In the genomic region with DNA sequence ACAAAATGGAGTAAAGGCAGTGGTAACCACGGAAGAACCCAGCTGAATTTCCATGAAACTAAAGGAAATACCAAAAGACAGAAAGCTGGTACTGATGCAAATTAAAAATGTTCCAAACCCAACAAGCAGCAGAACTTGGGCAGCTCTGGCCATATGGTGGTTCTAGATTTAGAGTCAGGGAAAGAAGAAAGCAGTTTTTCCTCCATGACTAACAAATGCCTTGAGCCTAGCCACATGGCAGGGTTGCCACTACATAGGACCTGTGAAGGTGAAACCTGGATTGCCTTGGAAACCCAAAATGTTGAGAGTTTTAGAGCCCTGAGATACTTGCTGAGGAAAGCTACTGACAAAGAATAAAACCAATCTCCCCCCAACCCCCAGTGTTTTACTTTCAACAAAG, we compare ENCODE assay signal across 19 mouse cellular contexts.
A peak's percentile ranks its signal among the peaks of the same experiment; 100 is the strongest.
DNase-seq lines count a peak whose midpoint lies in the region.
"Had no signal": no experiment of that assay in that cellular context is flagged by ENCODE, and none has a peak within 500 bp of the region (broad histone marks: within the 10 kb centered on the region; RNA-seq: fewer than 3 reads in every experiment).

No protein-coding gene starts in this region.

- intact Hi-C loops in left cerebral cortex, postnatal 14 days (cut with DNase I), result no loop called here

- DNase-seq in frontal cortex, postnatal 36 days (ENCODE audit: low spot score in 2 of 2), result peak; percentile 2 to 15
- no peak for DNase-seq in frontal cortex, postnatal 25 days (ENCODE audit: low spot score in 2 of 2)
- DNase-seq in left cerebral cortex, adult 11 months (ENCODE audit: low spot score), result peak; percentile 1
- no peak for DNase-seq in left cerebral cortex, postnatal 14 days (ENCODE audit: low spot score in 2 of 2)
- DNase-seq in right cerebral cortex, postnatal 10 days (ENCODE audit: low spot score in 2 of 2), result peak; percentile 12 to 17
- DNase-seq in right cerebral cortex, postnatal 4 days, result no peak
- DNase-seq in telencephalon, adult 2 months (ENCODE audit: low read depth, low spot score), result peak; percentile 46
- DNase-seq: adrenal gland, postnatal 10 days; adrenal gland, postnatal 36 days; B cell, adult 2 months; cerebellum, adult 11 months; cerebellum, adult 2 months; cerebellum, adult 9-11 months; cerebellum, postnatal 25 days; forebrain, postnatal 0 days; gastrocnemius, postnatal 25 days; heart, adult 18-20 months; heart, postnatal 10 days; heart, postnatal 36 days had no signal

Comparison
In these comparisons a context has a peak if more than half of its experiments do, and no peak if none do; other contexts are left out.
1. DNase-seq: peak in frontal cortex, postnatal 36 days (2 of 2), left cerebral cortex, adult 11 months (single experiment), right cerebral cortex, postnatal 10 days (2 of 2) and telencephalon, adult 2 months (single experiment); none in frontal cortex, postnatal 25 days (0 of 2), left cerebral cortex, postnatal 14 days (0 of 2) and right cerebral cortex, postnatal 4 days (single experiment).